Mouse (Mus musculus) neural tube, embryonic 13.5 days (tissue): ENCODE measurements at regions not wholly inside any gene's neighbourhood (a gene's known extent, or its start where the extent isn't known, plus 50 kb on each side); places are given as distances from the start of the nearest gene placed in this dataset.
A peak's percentile ranks its signal among the peaks of the same experiment; 100 is the strongest.

ENCODE experiments used
- ATAC-seq: fragments of 200-750 bp; cut with Nextera tagmentation; 2 replicates; pipeline ENCODE4 v1.8.0; 2017; ENCODE audit warnings: low read depth, mild to moderate bottlenecking, moderate TSS enrichment, moderate library complexity
- H3K27ac ChIP-seq: fragments of 300-500 bp; sonication (generic); replicated peaks from 2 replicates; pipeline ENCODE4 v1.5.1; 2015; ENCODE audit warnings: moderate library complexity, mild to moderate bottlenecking, inconsistent platforms
- H3K27me3 ChIP-seq: fragments of 300-500 bp; sonication (generic); 2 replicates; pipeline ENCODE4 v1.6.1; 2015; ENCODE audit warnings: mild to moderate bottlenecking, inconsistent platforms
- H3K36me3 ChIP-seq: fragments of 300-500 bp; sonication (generic); 2 replicates; pipeline ENCODE4 v1.6.1; 2015; ENCODE audit warnings: mild to moderate bottlenecking, inconsistent platforms
- H3K4me1 ChIP-seq: fragments of 300-500 bp; sonication (generic); replicated peaks from 2 replicates; pipeline ENCODE4 v1.6.1; 2015; ENCODE audit warnings: inconsistent platforms
- H3K4me2 ChIP-seq: fragments of 300-500 bp; sonication (generic); 2 replicates; pipeline ENCODE4 v1.6.1; 2015; ENCODE audit warnings: inconsistent platforms, mild to moderate bottlenecking, moderate library complexity
- H3K4me3 ChIP-seq: fragments of 300-500 bp; sonication (generic); 2 replicates; pipeline ENCODE4 v1.5.1; 2015; ENCODE audit warnings: mild to moderate bottlenecking, inconsistent platforms
- H3K9ac ChIP-seq: fragments of 300-500 bp; sonication (generic); 2 replicates; pipeline ENCODE4 v1.6.1; 2015; ENCODE audit warnings: moderate library complexity, mild to moderate bottlenecking, inconsistent platforms
- H3K9me3 ChIP-seq: fragments of 300-500 bp; sonication (generic); 2 replicates; pipeline ENCODE4 v1.6.1; 2016; ENCODE audit warnings: inconsistent platforms
- WGBS: fragments of 180-500 bp; shearing (Covaris S2); methylation state at CpG from one replicate; pipeline ENCODE4 v1.1.7; 2015; 5-methylcytosine and 5-hydroxymethylcytosine counted together

DNA sequence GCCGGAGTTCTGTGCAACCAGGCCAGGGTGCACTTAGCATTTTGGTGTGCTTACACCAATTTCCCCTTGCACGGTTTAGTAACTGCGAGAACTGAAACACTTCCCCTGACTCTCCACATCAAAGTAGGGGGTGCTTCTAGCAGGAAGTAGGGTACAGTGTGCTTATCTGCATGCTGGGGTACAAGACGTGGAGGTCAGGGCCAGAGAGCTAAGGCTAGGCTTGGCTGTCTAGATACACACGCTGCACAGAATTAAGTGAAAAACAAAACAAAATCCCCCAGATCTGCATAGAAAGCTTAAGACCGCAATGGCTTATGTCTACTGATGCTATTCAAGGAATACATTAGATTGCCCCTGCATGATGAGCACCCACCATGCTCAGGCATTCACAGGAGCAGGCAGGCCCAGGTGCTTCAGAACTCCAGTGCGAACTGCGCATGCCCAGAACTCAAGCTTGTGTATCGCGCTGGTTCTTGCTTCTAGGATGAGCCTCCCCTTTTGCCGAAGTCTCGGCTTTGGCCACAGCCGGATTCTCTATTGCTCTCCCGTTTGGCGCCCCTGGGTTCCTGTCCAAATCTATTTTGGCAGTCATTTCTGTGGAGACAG, 78.9 kb upstream of the Slc38a2 start:
- H3K36me3 ChIP-seq, result no peaks in the 10 kb centered on the region
- WGBS, result 93% methylated on average over 15 of the region's 15 CpGs
- no peak overlapping the region for H3K9ac ChIP-seq

DNA sequence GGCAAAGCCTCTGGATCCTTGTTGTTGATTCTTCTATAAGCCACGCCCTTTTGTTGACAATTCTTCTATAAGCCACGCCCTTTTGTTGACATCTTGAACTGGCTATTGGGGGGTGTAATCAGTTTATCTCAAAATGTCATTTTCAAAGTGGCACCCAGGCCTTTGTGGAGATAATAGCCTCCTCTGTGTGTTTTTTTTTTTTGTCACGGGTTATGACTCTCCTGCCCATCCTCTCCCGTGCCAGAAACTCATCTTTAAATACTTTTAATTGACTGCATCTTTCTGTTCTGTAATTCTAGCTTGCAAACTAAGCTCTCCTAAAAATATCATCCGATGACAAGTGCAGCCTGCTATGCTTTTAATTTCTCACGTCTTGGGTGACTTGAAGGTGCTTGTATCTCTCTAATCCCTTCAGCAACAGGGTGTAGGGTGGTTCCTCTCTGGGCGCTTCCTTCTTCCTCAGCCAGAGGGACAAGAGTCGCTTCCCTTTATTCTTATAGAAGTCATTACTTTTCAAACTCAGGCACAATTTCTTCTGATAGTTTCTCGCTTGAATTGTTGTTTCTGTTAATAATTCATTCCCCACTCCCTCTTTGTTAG, 77.0 kb upstream of the Slc38a2 start:
- Histone ChIP-seq H3K36me3 (no peaks in the 10 kb centered on the region), H3K9me3 (no peaks in the 10 kb centered on the region), H3K27me3 (no peaks in the 10 kb centered on the region), H3K4me1 (peaks cover 7% of the 10 kb centered on the region), H3K4me3 (no peak overlapping the region), H3K27ac (no peak overlapping the region), H3K4me2 (no peak overlapping the region), H3K9ac (no peak overlapping the region)
- no peak for ATAC-seq
- WGBS, result 86% methylated on average over 9 of the region's 9 CpGs

More for the DNA sequence above, 78.9 kb upstream of the Slc38a2 start:
- no peak for ATAC-seq
- H3K27ac ChIP-seq, result no peak overlapping the region
- H3K9me3 ChIP-seq, result no peaks in the 10 kb centered on the region
- H3K4me2 ChIP-seq, result no peak overlapping the region
- H3K4me1 ChIP-seq, result peaks cover 7% of the 10 kb centered on the region
- no peaks in the 10 kb centered on the region for H3K27me3 ChIP-seq
- H3K4me3 ChIP-seq, result no peak overlapping the region

DNA sequence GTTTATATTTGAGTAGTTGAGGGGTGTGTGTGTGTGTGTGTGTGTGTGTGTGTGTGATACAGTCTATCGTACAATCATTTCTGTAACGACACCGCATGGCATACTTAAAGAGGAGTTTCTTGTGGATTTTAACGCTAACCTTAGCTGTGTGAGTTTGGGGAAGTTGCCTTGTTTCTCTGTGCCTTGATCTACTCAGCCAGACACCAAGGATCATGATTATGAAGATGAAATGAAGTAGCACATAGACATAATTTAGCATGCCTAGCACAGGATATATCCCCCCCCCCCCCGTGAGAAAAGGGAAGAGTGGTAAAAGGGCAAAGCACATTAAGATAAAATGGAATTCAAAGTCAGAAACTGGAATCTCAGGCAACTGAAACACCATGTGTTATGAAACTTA, 75.6 kb upstream of the Slc38a2 start:
- H3K4me1 ChIP-seq, result peaks cover 7% of the 10 kb centered on the region
- H3K9ac ChIP-seq, result no peak overlapping the region
- no peaks in the 10 kb centered on the region for H3K9me3 ChIP-seq
- H3K27me3 ChIP-seq, result no peaks in the 10 kb centered on the region
- no peak overlapping the region for H3K4me3 ChIP-seq
- H3K36me3 ChIP-seq, result no peaks in the 10 kb centered on the region
- ATAC-seq, result no peak
- H3K4me2 ChIP-seq, result no peak overlapping the region
- WGBS, result 85% methylated on average over 5 of the region's 5 CpGs
- H3K27ac ChIP-seq, result no peak overlapping the region

DNA sequence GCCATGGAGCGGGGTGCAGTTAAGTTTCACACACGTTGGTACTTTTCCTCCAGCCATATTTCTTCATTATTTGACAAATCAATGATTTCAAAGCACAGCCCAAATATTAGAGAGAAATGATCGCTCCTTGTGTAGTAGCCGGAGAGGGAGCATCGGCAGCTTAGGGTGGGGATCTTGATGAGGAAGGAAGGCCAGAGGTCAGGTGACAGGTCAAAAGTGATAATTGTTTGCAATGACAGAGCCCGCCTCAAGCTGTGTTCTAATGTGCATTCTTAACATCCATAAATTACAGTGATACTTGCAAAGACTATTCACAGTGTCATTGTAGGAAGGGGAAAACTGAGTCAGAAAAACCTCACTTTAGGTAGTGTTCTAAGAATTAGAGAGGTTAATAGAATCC, 75.1 kb upstream of the Slc38a2 start:
- no peak for ATAC-seq
- Histone ChIP-seq H3K36me3 (no peaks in the 10 kb centered on the region), H3K27ac (no peak overlapping the region), H3K9ac (no peak overlapping the region), H3K27me3 (no peaks in the 10 kb centered on the region), H3K4me1 (peaks cover 7% of the 10 kb centered on the region), H3K4me2 (no peak overlapping the region), H3K4me3 (no peak overlapping the region), H3K9me3 (no peaks in the 10 kb centered on the region)
- WGBS, result 42% methylated on average over 6 of the region's 6 CpGs

DNA sequence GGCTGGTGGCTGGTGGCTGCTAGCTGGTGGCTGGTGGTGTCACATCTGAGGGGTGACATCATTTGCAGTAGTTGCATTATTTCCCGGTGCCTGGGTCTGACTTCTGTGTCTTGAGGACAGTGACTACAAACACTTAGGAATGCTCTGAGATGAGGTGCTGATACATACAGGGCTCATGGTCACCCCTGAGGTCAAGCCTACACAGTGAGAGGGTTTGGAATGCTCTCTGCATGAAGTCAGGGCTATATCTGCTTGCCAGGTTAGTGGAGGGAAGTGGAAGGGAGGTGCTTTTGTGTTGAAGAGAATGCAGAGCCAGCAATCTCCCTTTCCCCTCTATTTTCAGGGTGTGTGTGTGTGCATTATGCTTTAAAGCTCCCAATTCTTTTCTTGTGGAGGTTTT, 74.1 kb upstream of the Slc38a2 start:
- no peak overlapping the region for H3K9ac ChIP-seq
- peak overlapping the region; percentile 3; the same call in 1 of the 2 replicates for H3K27ac ChIP-seq
- H3K4me2 ChIP-seq, result no peak overlapping the region
- ATAC-seq, result no peak
- no peaks in the 10 kb centered on the region for H3K36me3 ChIP-seq
- H3K27me3 ChIP-seq, result no peaks in the 10 kb centered on the region
- no peaks in the 10 kb centered on the region for H3K9me3 ChIP-seq
- H3K4me3 ChIP-seq, result no peak overlapping the region
- 84% methylated on average over 1 of the region's 1 CpGs for WGBS
- peaks cover 7% of the 10 kb centered on the region for H3K4me1 ChIP-seq

DNA sequence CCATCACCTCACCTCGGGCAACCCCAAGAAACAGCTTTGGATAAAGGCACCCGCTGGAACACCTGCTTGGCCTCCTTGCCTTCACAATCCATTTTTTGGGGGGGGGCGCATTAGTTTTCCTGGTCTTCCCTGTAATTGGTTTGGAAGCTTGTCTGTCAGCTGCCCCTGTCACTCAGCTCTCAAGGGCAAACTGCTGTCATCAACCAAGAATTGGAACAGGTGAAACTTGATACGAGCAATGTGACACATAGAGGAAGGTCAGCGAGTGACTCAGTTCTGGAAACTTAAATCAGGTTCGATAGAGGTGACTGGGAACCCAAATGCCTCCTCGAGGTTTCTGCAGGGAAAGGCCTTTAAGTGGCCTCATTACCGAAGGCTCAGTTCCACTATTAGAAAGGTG, 73.2 kb upstream of the Slc38a2 start:
- H3K9me3 ChIP-seq, result no peaks in the 10 kb centered on the region
- H3K4me3 ChIP-seq, result no peak overlapping the region
- 92% methylated on average over 8 of the region's 8 CpGs for WGBS
- no peaks in the 10 kb centered on the region for H3K27me3 ChIP-seq
- H3K27ac ChIP-seq, result no peak overlapping the region
- H3K4me1 ChIP-seq, result peaks cover 7% of the 10 kb centered on the region
- H3K4me2 ChIP-seq, result no peak overlapping the region
- no peaks in the 10 kb centered on the region for H3K36me3 ChIP-seq
- no peak for ATAC-seq
- H3K9ac ChIP-seq, result no peak overlapping the region

DNA sequence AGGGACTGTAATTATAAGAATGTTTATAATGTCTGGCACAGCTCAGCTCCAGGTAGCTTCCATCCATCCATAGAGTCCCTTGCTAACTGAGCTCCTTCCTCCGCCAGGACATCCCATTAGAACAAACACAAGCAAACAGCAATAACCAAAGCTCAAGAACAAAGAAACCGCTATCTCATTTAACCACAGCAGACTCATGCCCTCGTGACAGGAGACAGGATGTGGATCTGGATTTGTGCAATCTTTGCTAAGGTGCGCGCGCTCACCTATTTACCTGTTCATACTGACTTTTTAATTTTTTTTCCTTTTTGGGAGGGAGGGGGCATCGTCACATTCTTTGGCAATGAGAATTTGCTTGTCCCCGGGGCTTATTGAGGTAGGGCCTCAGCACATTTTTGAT, 71.3 kb upstream of the Slc38a2 start:
- Histone ChIP-seq H3K27ac (no peak overlapping the region), H3K4me2 (no peak overlapping the region), H3K4me3 (no peak overlapping the region), H3K9me3 (no peaks in the 10 kb centered on the region), H3K4me1 (peaks cover 7% of the 10 kb centered on the region), H3K9ac (no peak overlapping the region), H3K27me3 (no peaks in the 10 kb centered on the region), H3K36me3 (no peaks in the 10 kb centered on the region)
- WGBS, result 93% methylated on average over 8 of the region's 8 CpGs
- ATAC-seq, result no peak

DNA sequence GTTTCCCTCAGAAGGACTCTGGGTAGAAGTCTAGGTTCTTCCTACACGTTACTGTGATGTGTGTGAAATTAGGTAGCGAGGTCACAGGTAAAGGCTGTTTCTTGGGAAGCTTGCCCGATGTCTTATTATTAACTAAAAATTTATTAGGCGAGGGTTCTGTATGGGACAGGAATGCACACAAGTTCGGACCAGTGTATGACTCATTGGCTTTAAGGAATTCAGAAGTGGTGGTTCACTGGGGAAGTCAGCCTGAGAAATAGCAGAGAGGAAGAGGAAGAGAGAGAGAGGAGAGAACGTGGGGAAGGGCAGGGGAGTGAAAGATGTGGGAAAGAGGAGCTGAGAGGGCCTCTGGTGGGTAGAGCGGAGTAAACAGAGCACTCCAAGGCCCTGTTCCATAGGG, 70.8 kb upstream of the Slc38a2 start:
- WGBS, result 82% methylated on average over 7 of the region's 7 CpGs
- H3K9me3 ChIP-seq, result no peaks in the 10 kb centered on the region
- no peak overlapping the region for H3K4me3 ChIP-seq
- H3K36me3 ChIP-seq, result no peaks in the 10 kb centered on the region
- H3K9ac ChIP-seq, result no peak overlapping the region
- H3K27ac ChIP-seq, result no peak overlapping the region
- H3K4me1 ChIP-seq, result peaks cover 7% of the 10 kb centered on the region
- no peak for ATAC-seq
- no peak overlapping the region for H3K4me2 ChIP-seq
- no peaks in the 10 kb centered on the region for H3K27me3 ChIP-seq

DNA sequence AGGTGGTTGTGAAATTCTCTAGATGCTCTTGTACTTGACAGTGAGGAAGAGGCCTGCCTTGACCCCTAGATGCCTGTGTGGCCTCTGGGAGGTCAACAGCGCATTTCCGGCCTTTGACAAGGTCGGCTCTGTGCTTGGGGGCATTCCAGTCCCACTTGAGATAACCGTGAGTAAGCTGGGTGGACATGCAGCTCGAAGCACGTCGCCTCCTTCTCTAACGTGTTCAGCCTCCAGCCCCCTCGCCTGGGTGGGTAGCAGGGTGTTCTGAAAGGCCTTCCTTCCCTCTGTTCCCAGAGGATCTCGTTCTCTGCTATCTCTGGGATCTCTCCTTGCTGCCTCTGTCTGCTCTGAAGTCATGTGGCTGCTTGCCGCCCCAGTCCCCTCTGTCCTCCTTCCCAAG, 70.2 kb upstream of the Slc38a2 start:
- no peaks in the 10 kb centered on the region for H3K9me3 ChIP-seq
- ATAC-seq, result no peak
- H3K27ac ChIP-seq, result no peak overlapping the region

DNA sequence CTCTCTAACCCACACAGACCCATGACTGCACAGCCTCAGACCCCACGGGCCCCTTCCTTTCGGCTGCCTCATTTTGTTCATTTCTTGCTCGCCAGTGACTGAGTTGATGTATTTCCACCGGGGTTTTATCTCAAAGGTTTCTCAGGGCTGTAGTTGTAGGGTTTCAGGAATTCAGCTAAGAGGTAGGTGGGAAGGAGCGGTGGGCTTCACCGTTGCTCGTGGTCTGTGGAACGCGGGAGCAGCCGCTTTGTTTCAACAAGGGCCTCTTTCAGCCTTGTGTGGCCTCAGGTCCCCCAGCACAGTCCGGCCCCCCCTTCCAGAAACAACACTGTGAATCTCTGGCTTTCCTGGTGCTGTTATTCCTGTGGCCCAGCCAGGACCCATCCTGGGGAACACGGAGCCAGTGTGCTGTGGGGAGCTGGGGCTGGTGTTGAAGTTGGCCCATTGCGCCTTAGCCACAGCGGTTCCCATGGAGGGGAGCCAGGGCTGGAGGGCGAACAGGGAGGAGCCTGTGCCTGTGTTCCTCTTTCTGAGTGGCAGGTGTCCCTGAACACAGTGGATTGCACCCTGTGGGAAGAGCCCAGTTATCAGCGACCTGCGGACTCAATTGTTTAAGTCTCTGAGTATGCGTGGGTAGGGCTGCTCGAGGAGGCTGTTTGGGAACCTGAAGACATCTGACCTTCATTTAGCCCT, 68.9 kb upstream of the Slc38a2 start:
- Histone ChIP-seq H3K9ac (no peak overlapping the region), H3K9me3 (no peaks in the 10 kb centered on the region), H3K27me3 (no peaks in the 10 kb centered on the region), H3K4me2 (no peak overlapping the region), H3K36me3 (no peaks in the 10 kb centered on the region), H3K27ac (no peak overlapping the region), H3K4me1 (no peaks in the 10 kb centered on the region), H3K4me3 (no peak overlapping the region)
- ATAC-seq, result no peak
- WGBS, result 73% methylated on average over 19 of the region's 19 CpGs

More for the DNA sequence above, 70.2 kb upstream of the Slc38a2 start:
- Histone ChIP-seq H3K4me2 (no peak overlapping the region), H3K4me1 (peaks cover 7% of the 10 kb centered on the region), H3K27me3 (no peaks in the 10 kb centered on the region), H3K9ac (no peak overlapping the region), H3K36me3 (no peaks in the 10 kb centered on the region), H3K4me3 (no peak overlapping the region)
- 90% methylated on average over 11 of the region's 11 CpGs for WGBS

DNA sequence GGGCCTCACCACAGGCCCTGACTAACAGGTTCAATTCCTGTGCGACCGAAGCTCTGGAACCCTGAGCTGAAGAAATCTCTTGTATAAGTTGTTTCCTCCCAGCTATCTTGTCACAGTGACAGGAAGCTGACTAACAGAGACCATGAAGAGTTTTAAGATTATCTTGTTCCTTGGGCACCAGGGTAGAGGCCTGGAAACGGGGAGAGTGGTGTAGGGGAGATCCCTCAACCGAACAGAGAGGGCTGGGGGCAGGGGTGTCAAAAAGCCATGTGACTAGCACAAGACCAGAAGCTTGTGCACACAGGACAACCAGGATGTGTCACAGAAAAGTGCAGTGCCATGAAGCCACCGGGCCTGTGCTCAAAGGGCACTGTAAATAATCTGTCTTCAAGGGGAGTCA, 67.7 kb upstream of the Slc38a2 start:
- Histone ChIP-seq H3K9me3 (no peaks in the 10 kb centered on the region), H3K4me2 (no peak overlapping the region), H3K4me1 (no peaks in the 10 kb centered on the region), H3K27ac (no peak overlapping the region), H3K27me3 (no peaks in the 10 kb centered on the region), H3K4me3 (no peak overlapping the region), H3K36me3 (no peaks in the 10 kb centered on the region), H3K9ac (no peak overlapping the region)
- 87% methylated on average over 5 of the region's 5 CpGs for WGBS
- ATAC-seq, result no peak

DNA sequence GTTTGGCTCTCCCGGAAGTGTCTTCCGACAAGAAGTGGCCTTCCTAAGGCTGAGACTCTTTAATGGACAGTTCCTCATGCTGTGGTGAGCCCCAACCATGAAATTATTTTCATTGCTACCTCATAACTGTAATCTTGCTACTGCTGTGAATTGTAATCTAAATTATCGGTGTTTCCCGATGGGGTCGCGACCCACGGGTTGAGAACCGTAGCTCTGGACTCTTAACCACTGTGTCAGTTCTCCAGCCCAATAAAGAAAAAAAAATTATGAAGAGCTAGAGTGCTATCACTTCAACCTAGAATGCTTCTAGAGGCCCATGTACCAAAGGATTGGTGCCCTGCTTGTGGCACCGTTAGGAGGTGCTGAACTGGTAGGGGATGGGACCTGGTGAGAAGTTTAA, 66.7 kb upstream of the Slc38a2 start:
- Histone ChIP-seq H3K27ac (no peak overlapping the region), H3K9me3 (no peaks in the 10 kb centered on the region), H3K4me2 (no peak overlapping the region), H3K4me1 (no peaks in the 10 kb centered on the region), H3K36me3 (no peaks in the 10 kb centered on the region), H3K9ac (no peak overlapping the region), H3K4me3 (no peak overlapping the region), H3K27me3 (no peaks in the 10 kb centered on the region)
- ATAC-seq, result no peak
- WGBS, result 95% methylated on average over 9 of the region's 9 CpGs

DNA sequence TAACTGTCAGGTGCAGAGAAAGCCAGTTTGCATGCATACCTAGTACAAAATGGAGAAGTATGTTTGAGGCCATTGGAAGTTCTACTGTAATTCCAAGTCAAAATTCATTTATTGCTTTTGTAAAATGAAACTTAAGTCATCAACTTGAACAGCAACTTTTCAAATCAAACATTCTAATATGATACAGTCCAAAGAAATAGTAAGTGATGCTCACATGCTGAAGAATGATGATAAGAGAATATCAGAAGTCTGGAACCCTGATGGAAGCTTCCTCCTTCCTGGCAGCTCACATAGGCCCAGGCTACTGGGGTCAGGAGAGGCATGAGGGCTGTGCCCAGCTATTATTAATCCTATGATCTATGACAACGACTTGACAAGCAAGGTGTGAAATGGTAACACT, 64.1 kb upstream of the Slc38a2 start:
- ATAC-seq, result no peak
- no peak overlapping the region for H3K4me3 ChIP-seq
- no peaks in the 10 kb centered on the region for H3K9me3 ChIP-seq
- WGBS, result 83% methylated on average over 1 of the region's 1 CpGs
- H3K4me1 ChIP-seq, result no peaks in the 10 kb centered on the region
- no peak overlapping the region for H3K4me2 ChIP-seq
- no peak overlapping the region for H3K9ac ChIP-seq
- no peaks in the 10 kb centered on the region for H3K27me3 ChIP-seq
- H3K36me3 ChIP-seq, result no peaks in the 10 kb centered on the region
- no peak overlapping the region for H3K27ac ChIP-seq
